Comparison of ENCODE assay signal across 8 mouse cellular contexts in the genomic region with DNA sequence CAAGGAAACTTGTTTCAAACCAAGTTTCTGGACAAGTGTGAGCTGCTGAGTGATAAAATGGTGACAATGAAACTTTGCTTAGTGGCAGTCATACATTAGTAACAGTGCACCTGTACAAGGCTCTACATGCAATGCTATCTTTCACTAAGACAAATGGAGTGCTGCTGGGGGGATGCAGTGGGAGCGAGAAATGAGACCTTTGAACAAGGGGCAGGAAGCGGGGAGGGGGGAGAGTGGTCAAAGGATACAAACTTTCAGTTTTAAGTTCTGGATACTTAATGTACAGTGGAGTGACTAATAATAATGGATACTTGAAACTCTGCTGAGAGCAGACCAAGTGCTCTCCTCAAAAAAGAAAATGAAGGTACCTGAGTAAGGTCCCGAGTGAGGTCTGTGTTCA. TPM values are rescaled to one million over a fixed set of nuclear protein-coding genes. Genes with fewer than 3 reads are reported as not detected.
DNase-seq lines count a peak whose midpoint lies in the region; ATAC-seq and TF ChIP-seq lines count a peak whose summit lies in the region.

No protein-coding gene starts in this region.

- peaks cover 9% of the 10 kb centered on the region for H3K4me1 ChIP-seq in heart, adult 2 months (ENCODE audit: control insufficient read depth, insufficient read depth, low read length)
- peaks cover 45% of the 10 kb centered on the region for H3K4me1 ChIP-seq in E14TG2a.4 (replicated peaks; ENCODE audit: low read depth, low read length)
- H3K4me1 ChIP-seq in hindbrain, embryonic 12.5 days, result peaks cover 37% of the 10 kb centered on the region
- H3K4me1 ChIP-seq in liver, postnatal 0 days (ENCODE audit: insufficient read depth), result peaks cover 15% of the 10 kb centered on the region
- H3K4me1 ChIP-seq in thymus, adult 2 months (replicated peaks; ENCODE audit: control insufficient read depth, insufficient read depth, low read length), result peaks cover 6% of the 10 kb centered on the region; the same call in 1 of the 2 replicates

- no peaks in the 10 kb centered on the region for H3K27me3 ChIP-seq in heart, adult 2 months (ENCODE audit: control insufficient read depth, insufficient read depth, low read length)
- H3K27me3 ChIP-seq in E14TG2a.4 (ENCODE audit: insufficient read depth, low read length), result no peaks in the 10 kb centered on the region
- no peaks in the 10 kb centered on the region for H3K27me3 ChIP-seq in hindbrain, embryonic 12.5 days
- no peaks in the 10 kb centered on the region for H3K27me3 ChIP-seq in liver, postnatal 0 days (ENCODE audit: insufficient read depth, low read length)
- no peaks in the 10 kb centered on the region for H3K27me3 ChIP-seq in thymus, adult 2 months (ENCODE audit: control insufficient read depth, insufficient read depth, low read length)

- no peak for TF ChIP-seq POLR2A in heart, adult 2 months (IDR thresholded peaks at IDR 0.05; ENCODE audit: insufficient read depth, low read depth, low read length)
- TF ChIP-seq POLR2A in thymus, adult 2 months (IDR thresholded peaks at IDR 0.05; ENCODE audit: control insufficient read depth, extremely low read depth, insufficient read depth, low read length, poor library complexity), result no peak

- peak overlapping the region; percentile 99; the same call in 1 of the 2 replicates for H3K27ac ChIP-seq in heart, adult 2 months
- no peak overlapping the region for H3K27ac ChIP-seq in hindbrain, embryonic 12.5 days
- 0 out of 2 replicates have a peak overlapping the region, but pooled peaks have one; percentile 0 for H3K27ac ChIP-seq in liver, postnatal 0 days (ENCODE audit: low read depth)
- H3K27ac ChIP-seq in thymus, adult 2 months (ENCODE audit: control insufficient read depth, insufficient read depth, low read length), result no peak overlapping the region

- TF ChIP-seq EP300 in heart, adult 2 months (IDR thresholded peaks at IDR 0.05; ENCODE audit: insufficient read depth, low read depth, low read length), result no peak
- no peak for TF ChIP-seq EP300 in liver, postnatal 0 days (IDR thresholded peaks at IDR 0.05; ENCODE audit: low read depth)

- H3K4me3 ChIP-seq in heart, adult 2 months, result peak overlapping the region; percentile 100
- peak overlapping the region; percentile 96 for H3K4me3 ChIP-seq in E14TG2a.4 (replicated peaks; ENCODE audit: low read length)
- H3K4me3 ChIP-seq in hindbrain, embryonic 12.5 days, result peak overlapping the region; percentile 88
- peak overlapping the region; percentile 98 for H3K4me3 ChIP-seq in liver, postnatal 0 days (ENCODE audit: low read depth, low read length)
- H3K4me3 ChIP-seq in thymus, adult 2 months (ENCODE audit: control insufficient read depth, insufficient read depth, low read length), result no peak overlapping the region

- peak overlapping the region; percentile 19 for H3K9ac ChIP-seq in heart, adult 2 months (ENCODE audit: low read depth, low read length)
- H3K9ac ChIP-seq in hindbrain, embryonic 12.5 days, result peak overlapping the region; percentile 95
- no peak overlapping the region for H3K9ac ChIP-seq in liver, postnatal 0 days (replicated peaks)

- H3K4me2 ChIP-seq in hindbrain, embryonic 12.5 days (replicated peaks), result peak overlapping the region; percentile 52
- peak overlapping the region; percentile 97 for H3K4me2 ChIP-seq in liver, postnatal 0 days (ENCODE audit: low read depth, low read length)

- 31% methylated on average over 3 of the region's 3 CpGs for WGBS in heart, adult 2 months
- WGBS in hindbrain, embryonic 12.5 days, result 32% methylated on average over 3 of the region's 3 CpGs
- WGBS in liver, postnatal 0 days (ENCODE audit: insufficient replicate concordance), result 28% methylated on average over 3 of the region's 3 CpGs
- 12% methylated on average over 3 of the region's 3 CpGs for whole genome bisulfite sequencing in thymus, adult 2 months

- no peak for DNase-seq in heart, adult 2 months
- DNase-seq in heart, postnatal 14 days, result no peak
- no peak for DNase-seq in liver, postnatal 0 days
- DNase-seq in thymus, adult 2 months, result no peak
- no peak for DNase-seq in adrenal gland, adult (ENCODE audit: inconsistent age in 2 of 2, low spot score in 1 of 2)

- peaks cover 8% of the 10 kb centered on the region for H3K79me2 ChIP-seq in heart, adult 2 months (replicated peaks; ENCODE audit: control insufficient read depth, insufficient read depth, low read length)

- TF ChIP-seq CTCF in heart, adult 2 months (IDR thresholded peaks at IDR 0.05), result no peak
- no peak for TF ChIP-seq CTCF in E14TG2a.4 (conservative IDR thresholded peaks at IDR 0.05; ENCODE audit: low read length)
- no peak for TF ChIP-seq CTCF in liver, postnatal 0 days (IDR thresholded peaks at IDR 0.05; ENCODE audit: low read depth)
- no peak for TF ChIP-seq CTCF in thymus, adult 2 months (IDR thresholded peaks at IDR 0.05; ENCODE audit: borderline replicate concordance, control insufficient read depth, extremely low read depth, insufficient read depth, low read length, poor library complexity)

- H3K9me3 ChIP-seq in E14TG2a.4 (ENCODE audit: low read length), result no peaks in the 10 kb centered on the region
- no peaks in the 10 kb centered on the region for H3K9me3 ChIP-seq in hindbrain, embryonic 12.5 days (replicated peaks)
- no peaks in the 10 kb centered on the region for H3K9me3 ChIP-seq in liver, postnatal 0 days (ENCODE audit: low read length)

- ATAC-seq in hindbrain, embryonic 12.5 days (ENCODE audit: low FRiP score), result no peak
- ATAC-seq in liver, postnatal 0 days, result no peak
- no peak for ATAC-seq in erythroid progenitor cell, adult 5-6 weeks (replicated peaks; ENCODE audit: low FRiP score, poor library complexity, severe bottlenecking)

- intact Hi-C loops in heart, adult 2 months (cut with DNase I), result no loop called here
- intact Hi-C loops in heart, postnatal 14 days (cut with DNase I), result no loop called here

- peaks cover 7% of the 10 kb centered on the region for H3K36me3 ChIP-seq in heart, adult 2 months (ENCODE audit: control insufficient read depth, insufficient read depth, low read length)
- H3K36me3 ChIP-seq in E14TG2a.4 (ENCODE audit: insufficient read depth, low read length), result peaks cover 30% of the 10 kb centered on the region
- peaks cover 5% of the 10 kb centered on the region; the same call in 1 of the 2 replicates for H3K36me3 ChIP-seq in hindbrain, embryonic 12.5 days
- H3K36me3 ChIP-seq in liver, postnatal 0 days (replicated peaks; ENCODE audit: insufficient read depth, low read length), result peaks cover 7% of the 10 kb centered on the region; the same call in 1 of the 2 replicates
- no peaks in the 10 kb centered on the region for H3K36me3 ChIP-seq in thymus, adult 2 months (ENCODE audit: control insufficient read depth, insufficient read depth, low read length)

RNA-seq across cellular contexts. Expression of gene Snx6, which starts 1.1 kb away (rescaled TPM):
- 10 to 100 TPM; 26.4 to 27.8 TPM for total RNA-seq in heart, adult 2 months (2021)
- polyA plus RNA-seq in heart, adult 2 months (2012; rRNA removed), result 12.3 and 15.8 TPM in 2 replicates
- 10 to 100 TPM; 38.0 to 39.8 TPM for total RNA-seq in heart, postnatal 14 days (2021)
- 208 and 220 TPM in 2 replicates for polyA plus RNA-seq in hindbrain, embryonic 12.5 days (2016; fragmentation: Nextera tagmentation; extraction: Ambion mirVana)
- 56.0 and 62.3 TPM in 2 replicates for polyA plus RNA-seq in liver, postnatal 0 days (2015; fragmentation: Nextera tagmentation; extraction: Ambion mirVana)
- 11.2 and 17.2 TPM in 2 replicates for total RNA-seq in erythroid progenitor cell, adult 5-6 weeks (2015; ENCODE audit: low replicate concordance)
- 7.0 and 9.8 TPM in 2 replicates for total RNA-seq in erythroid progenitor cell, adult 5-6 weeks (2017; ENCODE audit: low replicate concordance)
- 25.2 and 27.3 TPM in 2 replicates for polyA plus RNA-seq in thymus, adult 2 months (2012; rRNA removed)

Comparison
In these comparisons a context has a peak if more than half of its experiments do, and no peak if none do; other contexts are left out.
1. H3K27ac ChIP-seq: peak in heart, adult 2 months (single experiment) and liver, postnatal 0 days (single experiment); none in hindbrain, embryonic 12.5 days (single experiment) and thymus, adult 2 months (single experiment).